Mouse (Mus musculus): Measurements from ENCODE around the gene Chchd10. TPM values are rescaled to one million over a fixed set of nuclear protein-coding genes. Genes with fewer than 3 reads are reported as not detected.
"Not testable (repeated sequence)": the region's sequence is repeated elsewhere in the genome, so short reads cannot be mapped to it uniquely, and the experiment has no call there.

Chchd10 gene
- 101 and 103 TPM in 2 replicates for polyA plus RNA-seq (2016; fragmentation: Nextera tagmentation; extraction: Ambion mirVana)

- Histone ChIP-seq H3K27ac (no peak within 1 kb of the TSS), H3K4me3 (peak within 1 kb of the TSS; percentile 57), H3K27me3 (replicated peaks) (peaks cover 64% of the 10 kb centered on the region), H3K36me3 (peaks cover 13% of the 10 kb centered on the region), H3K9me3 (replicated peaks) (no peaks in the 10 kb centered on the region), H3K9ac (peak within 1 kb of the TSS; percentile 65), H3K4me2 (peak within 1 kb of the TSS; percentile 85), H3K4me1 (peaks cover 57% of the 10 kb centered on the region)
- WGBS (ENCODE audit: insufficient replicate concordance) = 36% methylated on average over 6 of the region's 6 CpGs
- no peak for ATAC-seq
These were observed at the start of gene Chchd10 for GRCm38 (mm10) chr10:75932891-75933290. Gene Chchd10 (plus strand): TSS chr10:75933130.

GRCm38 (mm10) chr10:75883232-75883552 lies 49.7 kb upstream of the Chchd10 start:
- Histone ChIP-seq H3K4me2 (peak overlapping the region; percentile 2; the same call in 1 of the 2 replicates), H3K4me3 (no peak overlapping the region), H3K9me3 (replicated peaks) (no peaks in the 10 kb centered on the region), H3K27ac (no peak overlapping the region), H3K4me1 (peaks cover 6% of the 10 kb centered on the region; the same call in 1 of the 2 replicates), H3K27me3 (replicated peaks) (peaks cover 29% of the 10 kb centered on the region), H3K36me3 (no peaks in the 10 kb centered on the region), H3K9ac (no peak overlapping the region)
- 2% methylated on average over 10 of the region's 10 CpGs for WGBS (ENCODE audit: insufficient replicate concordance)
- peak; percentile 52; the same call in 1 of the 2 replicates for ATAC-seq

- H3K27me3 ChIP-seq (replicated peaks) = peaks cover 29% of the 10 kb centered on the region
- H3K4me3 ChIP-seq = no peak overlapping the region
- WGBS (ENCODE audit: insufficient replicate concordance) = 68% methylated on average over 8 of the region's 8 CpGs
- H3K4me2 ChIP-seq = no peak overlapping the region
- H3K9ac ChIP-seq = no peak overlapping the region
- H3K9me3 ChIP-seq (replicated peaks) = no peaks in the 10 kb centered on the region
- no peak overlapping the region for H3K27ac ChIP-seq
- peaks cover 10% of the 10 kb centered on the region; the same call in 1 of the 2 replicates for H3K4me1 ChIP-seq
- H3K36me3 ChIP-seq = no peaks in the 10 kb centered on the region
- ATAC-seq = no peak
These were observed 48.2 kb upstream of the Chchd10 start for GRCm38 (mm10) chr10:75884742-75885141.

DNA sequence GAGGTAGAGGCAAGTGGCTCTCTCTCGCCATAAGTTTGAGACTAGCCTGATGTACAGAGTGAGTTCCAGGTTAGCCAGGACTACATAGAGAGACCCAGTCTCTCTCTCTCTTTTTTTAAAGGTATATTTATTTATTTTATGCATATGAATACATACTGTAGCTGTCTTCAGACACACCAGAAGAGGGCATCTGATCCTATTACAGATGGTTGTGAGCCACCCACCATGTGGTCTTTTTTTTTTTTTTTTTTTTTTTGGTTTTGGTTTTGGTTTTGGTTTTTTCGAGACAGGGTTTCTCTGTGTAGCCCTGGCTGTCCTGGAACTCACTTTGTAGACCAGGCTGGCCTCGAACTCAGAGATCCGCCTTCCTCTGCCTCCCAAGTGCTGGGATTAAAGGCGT lies 45.4 kb upstream of the Chchd10 start:
- not testable (repeated sequence) for H3K4me3 ChIP-seq; ATAC-seq; H3K4me2 ChIP-seq; H3K9me3 ChIP-seq (replicated peaks); H3K27ac ChIP-seq; H3K4me1 ChIP-seq; H3K9ac ChIP-seq; H3K36me3 ChIP-seq
- H3K27me3 ChIP-seq (replicated peaks) = peaks cover 14% of the 10 kb centered on the region
- WGBS (ENCODE audit: insufficient replicate concordance) = 55% methylated on average over 5 of the region's 5 CpGs

DNA sequence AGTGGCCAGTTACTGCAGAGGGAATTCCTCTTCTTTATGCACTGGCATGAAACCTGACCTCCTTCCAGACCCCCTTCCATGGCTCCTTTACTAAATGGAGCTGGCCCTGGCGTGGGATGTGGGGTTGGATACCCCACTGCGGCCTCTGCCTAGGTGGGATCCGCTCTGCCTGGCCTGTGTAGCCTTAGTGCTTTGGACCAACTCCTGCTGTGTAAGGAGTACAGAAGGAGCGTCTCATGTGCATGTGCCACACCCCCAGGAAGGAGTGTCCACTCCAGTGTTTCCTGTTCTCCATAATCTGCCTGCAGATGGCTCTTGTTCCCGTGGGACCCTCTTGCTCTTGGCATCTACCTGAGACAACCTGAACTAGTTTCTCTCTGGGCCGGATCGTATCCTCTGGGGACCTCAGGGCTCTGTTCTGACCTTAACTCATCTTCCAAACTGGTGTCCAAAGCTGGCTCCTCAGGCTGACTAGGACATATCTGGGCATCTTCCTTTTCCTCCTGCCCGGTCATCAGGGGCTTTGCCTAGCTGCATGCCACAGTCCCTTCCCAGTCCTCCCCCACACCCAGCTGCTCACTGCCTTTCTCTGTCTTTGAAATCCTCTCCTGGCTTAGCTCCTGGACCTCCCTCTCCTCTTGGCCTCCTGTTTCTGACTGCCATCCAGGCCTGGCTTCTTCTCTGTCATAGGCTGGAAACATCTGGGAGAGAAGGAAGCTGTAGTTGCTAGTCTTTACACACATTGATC lies 43.4 kb upstream of the Chchd10 start:
- no peak overlapping the region for H3K4me3 ChIP-seq
- H3K27me3 ChIP-seq (replicated peaks) = peaks cover 4% of the 10 kb centered on the region; the same call in 1 of the 2 replicates
- peaks cover 24% of the 10 kb centered on the region for H3K4me1 ChIP-seq
- 46% methylated on average over 8 of the region's 8 CpGs for WGBS (ENCODE audit: insufficient replicate concordance)
- H3K27ac ChIP-seq = no peak overlapping the region
- H3K4me2 ChIP-seq = no peak overlapping the region
- H3K9ac ChIP-seq = no peak overlapping the region
- no peak for ATAC-seq
- H3K36me3 ChIP-seq = peaks cover 8% of the 10 kb centered on the region
- H3K9me3 ChIP-seq (replicated peaks) = no peaks in the 10 kb centered on the region

DNA sequence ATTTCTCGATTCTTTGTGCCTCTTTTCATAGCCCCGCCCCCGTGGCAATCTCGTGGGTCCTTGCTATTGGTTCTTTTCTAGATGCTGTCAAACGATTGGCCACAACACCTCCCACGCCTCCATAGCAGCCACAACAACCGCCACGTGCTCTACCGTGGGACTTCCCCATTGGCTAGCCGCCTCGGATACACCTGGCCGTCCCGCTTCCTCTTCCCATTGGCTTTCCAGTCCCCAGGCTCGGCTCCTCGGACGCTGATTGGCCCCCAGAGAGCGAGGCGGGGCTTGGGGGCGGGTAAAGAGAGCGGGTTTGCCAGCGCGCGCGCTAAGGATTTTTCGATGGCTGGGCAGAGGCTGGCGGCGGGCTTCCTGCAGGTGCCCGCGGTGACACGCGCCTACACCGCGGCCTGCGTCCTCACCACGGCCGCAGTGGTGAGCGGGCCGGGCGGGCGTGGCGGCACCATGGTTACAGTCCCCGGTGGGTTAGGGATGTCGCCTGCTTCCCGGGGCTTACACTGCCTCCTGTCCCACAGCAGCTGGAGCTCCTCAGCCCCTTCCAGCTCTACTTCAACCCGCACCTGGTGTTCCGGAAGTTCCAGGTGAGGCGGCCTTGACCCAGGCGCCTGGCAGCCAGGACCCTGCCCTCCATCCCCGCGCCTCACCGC lies 39.7 kb upstream of the Chchd10 start, which contains the start of gene Derl3:
TSS of gene Derl3 (plus strand) at position 325 of the 662 bp plus-strand sequence.
- no peaks in the 10 kb centered on the region; the same call in 1 of the 2 replicates for H3K27me3 ChIP-seq (replicated peaks)
- no peaks in the 10 kb centered on the region for H3K9me3 ChIP-seq (replicated peaks)
- H3K36me3 ChIP-seq = peaks cover 44% of the 10 kb centered on the region
- peak; percentile 97 for ATAC-seq
- H3K9ac ChIP-seq = peak within 1 kb of the TSS; percentile 56
- H3K27ac ChIP-seq = no peak within 1 kb of the TSS
- peak within 1 kb of the TSS; percentile 46 for H3K4me3 ChIP-seq
- peaks cover 24% of the 10 kb centered on the region for H3K4me1 ChIP-seq
- WGBS (ENCODE audit: insufficient replicate concordance) = 3% methylated on average over 51 of the region's 51 CpGs
- peak within 1 kb of the TSS; percentile 86 for H3K4me2 ChIP-seq

DNA sequence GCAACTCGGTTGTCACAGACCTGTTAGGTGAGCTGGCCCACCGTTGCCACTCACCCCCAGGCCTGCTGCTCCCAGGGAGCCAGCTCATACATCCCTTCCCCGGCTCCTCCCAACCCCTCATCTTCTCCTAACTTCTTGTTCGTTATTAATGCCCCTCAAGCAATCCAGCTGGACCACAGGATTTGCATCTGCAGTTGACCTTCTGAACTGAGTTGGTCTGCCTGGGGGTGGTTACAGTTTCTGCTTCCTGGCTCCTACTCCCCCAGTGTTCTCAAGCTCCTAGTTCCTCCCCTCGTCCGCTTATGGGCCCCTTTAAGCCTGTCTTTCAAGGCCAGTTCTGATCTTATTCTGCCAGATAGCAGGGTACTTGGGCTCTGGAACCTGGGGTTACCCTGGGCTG lies 38.3 kb upstream of the Chchd10 start:
- H3K27ac ChIP-seq = no peak overlapping the region
- no peak overlapping the region for H3K4me2 ChIP-seq
- H3K27me3 ChIP-seq (replicated peaks) = no peaks in the 10 kb centered on the region
- H3K9me3 ChIP-seq (replicated peaks) = no peaks in the 10 kb centered on the region
- peaks cover 21% of the 10 kb centered on the region for H3K4me1 ChIP-seq
- 68% methylated on average over 6 of the region's 6 CpGs for WGBS (ENCODE audit: insufficient replicate concordance)
- no peak for ATAC-seq
- no peak overlapping the region for H3K9ac ChIP-seq
- H3K36me3 ChIP-seq = peaks cover 58% of the 10 kb centered on the region
- no peak overlapping the region for H3K4me3 ChIP-seq

DNA sequence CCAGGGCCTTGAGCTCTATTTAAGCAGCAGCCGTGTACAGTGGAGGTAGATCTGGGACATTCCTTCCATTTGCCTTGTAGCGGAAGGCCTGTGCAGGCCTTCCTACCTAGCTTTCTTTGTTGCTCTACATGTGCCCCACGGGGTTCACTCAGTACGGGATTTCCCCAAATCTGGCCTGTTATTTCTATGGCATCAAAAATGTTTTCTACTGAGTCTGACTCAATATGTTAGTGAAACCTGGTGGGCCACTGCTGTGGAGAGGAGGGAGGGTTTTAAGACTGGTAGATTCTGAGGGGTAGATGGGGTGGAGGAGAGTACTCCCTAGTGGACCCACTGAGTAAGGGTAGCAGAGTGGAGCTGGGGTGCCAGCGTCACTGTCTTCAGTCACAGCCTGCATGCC lies 37.2 kb upstream of the Chchd10 start:
- Histone ChIP-seq H3K4me2 (no peak overlapping the region), H3K36me3 (peaks cover 68% of the 10 kb centered on the region)
- 88% methylated on average over 5 of the region's 5 CpGs for WGBS (ENCODE audit: insufficient replicate concordance)

GRCm38 (mm10) chr10:75896208-75896607 lies 36.7 kb upstream of the Chchd10 start:
- Histone ChIP-seq H3K27ac (no peak overlapping the region), H3K4me1 (peaks cover 21% of the 10 kb centered on the region), H3K9me3 (replicated peaks) (no peaks in the 10 kb centered on the region), H3K4me2 (no peak overlapping the region), H3K9ac (no peak overlapping the region), H3K4me3 (no peak overlapping the region), H3K27me3 (replicated peaks) (no peaks in the 10 kb centered on the region), H3K36me3 (peaks cover 72% of the 10 kb centered on the region)
- WGBS (ENCODE audit: insufficient replicate concordance) = 84% methylated on average over 1 of the region's 1 CpGs
- ATAC-seq = no peak

More for the DNA sequence above, 37.2 kb upstream of the Chchd10 start:
- no peak for ATAC-seq
- H3K4me1 ChIP-seq = peaks cover 21% of the 10 kb centered on the region
- no peak overlapping the region for H3K27ac ChIP-seq
- no peak overlapping the region for H3K4me3 ChIP-seq
- H3K27me3 ChIP-seq (replicated peaks) = no peaks in the 10 kb centered on the region
- H3K9ac ChIP-seq = no peak overlapping the region
- no peaks in the 10 kb centered on the region for H3K9me3 ChIP-seq (replicated peaks)

DNA sequence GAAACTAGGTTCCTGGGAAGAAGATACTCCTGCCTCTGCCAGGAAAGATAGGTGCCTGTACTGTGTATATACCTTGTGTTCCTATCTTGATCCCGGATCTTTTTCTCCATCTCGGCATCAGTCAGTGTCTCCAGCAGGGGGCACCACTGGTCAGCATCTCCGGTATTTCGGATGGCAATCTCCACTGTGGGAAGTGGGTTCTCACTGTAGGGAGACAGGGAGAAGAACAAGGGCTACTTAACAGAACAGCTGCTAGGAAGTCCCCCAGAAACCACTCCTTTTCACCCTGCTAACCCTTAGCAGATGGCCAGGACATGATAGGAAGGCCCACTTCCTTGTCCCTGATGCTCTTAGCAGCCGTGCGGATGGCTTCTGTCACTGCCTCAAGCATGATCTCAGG lies 35.6 kb upstream of the Chchd10 start:
- Histone ChIP-seq H3K9ac (no peak overlapping the region), H3K27ac (no peak overlapping the region), H3K4me2 (no peak overlapping the region), H3K9me3 (replicated peaks) (no peaks in the 10 kb centered on the region), H3K36me3 (peaks cover 84% of the 10 kb centered on the region), H3K27me3 (replicated peaks) (no peaks in the 10 kb centered on the region), H3K4me3 (no peak overlapping the region), H3K4me1 (peaks cover 19% of the 10 kb centered on the region)
- no peak for ATAC-seq
- 49% methylated on average over 6 of the region's 6 CpGs for WGBS (ENCODE audit: insufficient replicate concordance)

GRCm38 (mm10) chr10:75898039-75898564 lies 34.8 kb upstream of the Chchd10 start:
- no peak for ATAC-seq
- Histone ChIP-seq H3K4me2 (no peak overlapping the region), H3K9ac (no peak overlapping the region), H3K36me3 (peaks cover 91% of the 10 kb centered on the region), H3K4me3 (no peak overlapping the region), H3K27me3 (replicated peaks) (no peaks in the 10 kb centered on the region), H3K4me1 (peaks cover 12% of the 10 kb centered on the region), H3K27ac (no peak overlapping the region), H3K9me3 (replicated peaks) (no peaks in the 10 kb centered on the region)
- 77% methylated on average over 6 of the region's 6 CpGs for WGBS (ENCODE audit: insufficient replicate concordance)

DNA sequence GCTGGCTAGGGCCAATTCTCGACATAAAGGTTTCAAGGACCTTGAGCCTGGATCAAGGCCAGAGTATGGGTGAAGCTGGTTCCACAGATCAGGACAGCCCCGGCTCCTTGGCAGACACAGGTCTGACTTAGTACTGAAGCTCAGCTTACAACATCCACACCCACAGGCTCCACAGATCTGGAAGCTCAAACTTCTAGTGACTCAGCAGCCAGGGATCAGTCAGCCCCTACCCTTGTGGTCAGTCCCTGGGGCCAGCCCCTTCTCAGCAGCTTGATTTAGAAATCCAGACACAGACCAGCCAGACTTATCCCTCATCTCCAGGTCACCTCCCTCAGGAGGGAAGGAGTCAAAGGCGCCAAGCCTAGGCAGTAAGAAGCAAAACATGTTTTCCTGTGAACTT lies 34.1 kb upstream of the Chchd10 start:
- H3K27ac ChIP-seq = no peak overlapping the region
- WGBS (ENCODE audit: insufficient replicate concordance) = 72% methylated on average over 3 of the region's 3 CpGs

More for the DNA sequence above, 34.1 kb upstream of the Chchd10 start:
- Histone ChIP-seq H3K4me1 (peaks cover 5% of the 10 kb centered on the region), H3K27me3 (replicated peaks) (no peaks in the 10 kb centered on the region), H3K9me3 (replicated peaks) (no peaks in the 10 kb centered on the region), H3K4me3 (no peak overlapping the region), H3K4me2 (no peak overlapping the region), H3K9ac (no peak overlapping the region), H3K36me3 (peaks cover 98% of the 10 kb centered on the region)
- no peak for ATAC-seq
